Mouse (Mus musculus) telencephalon, adult 2 months (tissue): ENCODE measurements around the gene Glt28d2.

ENCODE experiments used
- DNase-seq: peaks from one replicate; pipeline ENCODE4 v3.0.0-alpha.2; 2011; ENCODE audit warnings: low read depth, low spot score

Gene Glt28d2

GRCm38 (mm10) chr3:85827815-85828214 lies 59.5 kb downstream of the Glt28d2 start:
- DNase-seq: no peak

DNA sequence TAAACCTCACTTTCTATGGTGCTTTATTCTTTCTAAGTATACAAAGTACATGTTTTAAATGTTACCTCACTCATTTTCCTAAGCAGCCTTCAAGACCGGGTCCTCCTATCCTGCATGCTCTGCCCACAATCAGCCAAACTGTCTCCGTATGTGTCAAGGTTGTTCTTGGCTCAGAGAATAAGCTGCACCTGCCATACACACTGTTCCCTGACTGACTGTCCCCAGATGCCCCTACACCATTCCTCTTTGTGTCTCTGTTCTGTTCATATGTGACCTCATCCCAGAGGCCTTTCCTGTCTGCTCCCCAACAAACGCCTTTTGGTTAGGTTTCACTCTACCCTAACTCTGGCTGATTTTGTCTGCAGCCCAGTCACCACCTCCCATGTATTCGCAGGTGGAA lies 60.0 kb downstream of the Glt28d2 start:
- no peak for DNase-seq

DNA sequence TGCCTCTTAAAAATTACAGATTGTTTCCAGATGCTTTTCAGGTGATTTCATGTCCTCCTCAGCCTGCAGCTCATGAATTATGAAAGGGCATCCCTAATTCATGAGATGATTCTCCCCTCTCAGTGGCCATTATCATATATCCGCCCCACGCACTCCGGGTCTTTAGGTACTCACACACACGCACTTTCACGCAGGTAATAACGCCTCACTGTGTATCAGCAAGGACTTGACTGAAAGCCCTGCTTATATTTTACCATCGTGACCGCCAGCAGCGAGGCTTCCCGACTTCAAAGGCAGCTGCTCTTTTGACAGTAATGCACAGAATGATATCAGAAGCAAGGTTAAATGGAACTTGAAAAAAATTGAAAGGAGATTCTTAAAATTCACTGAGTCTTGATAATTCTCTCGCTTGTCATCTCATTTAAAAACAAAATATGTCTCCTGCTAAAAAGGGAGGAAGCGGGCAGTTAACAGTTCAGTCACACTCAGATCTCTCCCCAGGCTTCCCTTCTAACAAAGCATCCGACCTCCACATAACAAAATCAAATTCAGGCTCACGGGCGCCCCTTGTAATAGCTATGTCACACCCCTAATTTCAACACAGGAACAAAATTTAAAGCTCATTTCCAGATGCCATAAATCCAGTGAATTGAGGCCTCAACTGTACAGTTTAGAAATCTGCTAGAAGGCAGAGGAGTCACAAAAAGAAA lies 66.3 kb downstream of the Glt28d2 start:
- DNase-seq: no peak
